ENCODE assay signal across 9 mouse cellular contexts in genomic region chr2:102231470-102231869, GRCm38 (mm10). TPM values are rescaled to one million over a fixed set of nuclear protein-coding genes. Genes with fewer than 3 reads are reported as not detected.
DNase-seq lines count a peak whose midpoint lies in the region; ATAC-seq lines count a peak whose summit lies in the region.
"Had no signal": no experiment of that assay in that cellular context is flagged by ENCODE, and none has a peak within 500 bp of the region (broad histone marks: within the 10 kb centered on the region; RNA-seq: fewer than 3 reads in every experiment).

No protein-coding gene starts in this region.

- no peak overlapping the region for H3K4me3 ChIP-seq in heart, embryonic 11.5 days (ENCODE audit: low read depth, low read length)
- H3K4me3 ChIP-seq in hindbrain, embryonic 13.5 days = no peak overlapping the region
- H3K4me3 ChIP-seq in neural tube, embryonic 11.5 days (ENCODE audit: low read depth, low read length) = no peak overlapping the region

- ATAC-seq in heart, embryonic 11.5 days (replicated peaks; ENCODE audit: insufficient number of reproducible peaks, low FRiP score, low TSS enrichment) = no peak
- ATAC-seq in hindbrain, embryonic 13.5 days (ENCODE audit: low FRiP score) = peak; percentile 80
- ATAC-seq in neural tube, embryonic 11.5 days (ENCODE audit: insufficient read depth, low FRiP score, low TSS enrichment) = no peak
- no peak for ATAC-seq in granulocyte monocyte progenitor cell, adult 5-6 weeks (replicated peaks; ENCODE audit: poor library complexity, severe bottlenecking)
- ATAC-seq in monocyte, adult 5-6 weeks (replicated peaks; ENCODE audit: insufficient number of reproducible peaks, low FRiP score, low TSS enrichment, poor library complexity, severe bottlenecking) = no peak

- 49% methylated on average over 5 of the region's 5 CpGs for WGBS in heart, embryonic 11.5 days (ENCODE audit: insufficient replicate concordance)
- WGBS in hindbrain, embryonic 13.5 days = 43% methylated on average over 5 of the region's 5 CpGs
- 51% methylated on average over 5 of the region's 5 CpGs for WGBS in neural tube, embryonic 11.5 days

- DNase-seq in heart, adult 8-10 months (ENCODE audit: low spot score) = peak; percentile 6
- DNase-seq in embryo, embryonic 11 days = peak; percentile 64
- peak; percentile 32 for DNase-seq in neural tube, embryonic 11.5 days (ENCODE audit: low spot score)
- no peak for DNase-seq in left cerebral cortex, postnatal 36 days (ENCODE audit: low spot score in 2 of 2)

- 0 out of 2 replicates have a peak, but pooled peaks cover 3% of the 10 kb centered on the region for H3K4me1 ChIP-seq in heart, embryonic 11.5 days (ENCODE audit: control insufficient read depth, insufficient read depth, low read length)
- H3K4me1 ChIP-seq in hindbrain, embryonic 13.5 days (replicated peaks) = peaks cover 18% of the 10 kb centered on the region
- no peaks in the 10 kb centered on the region for H3K4me1 ChIP-seq in neural tube, embryonic 11.5 days (ENCODE audit: control insufficient read depth, insufficient read depth, low read length)

- no peak overlapping the region for H3K4me2 ChIP-seq in heart, embryonic 11.5 days
- H3K4me2 ChIP-seq in hindbrain, embryonic 13.5 days = no peak overlapping the region
- H3K4me2 ChIP-seq in neural tube, embryonic 11.5 days (ENCODE audit: low read depth) = no peak overlapping the region

- H3K27ac ChIP-seq in heart, embryonic 11.5 days (ENCODE audit: low read depth, low read length) = no peak overlapping the region
- peak overlapping the region; percentile 74 for H3K27ac ChIP-seq in hindbrain, embryonic 13.5 days
- H3K27ac ChIP-seq in neural tube, embryonic 11.5 days (ENCODE audit: low read depth, low read length) = no peak overlapping the region

- no peak overlapping the region for H3K9ac ChIP-seq in heart, embryonic 11.5 days (ENCODE audit: low read depth, low read length)
- 0 out of 2 replicates have a peak overlapping the region, but pooled peaks have one; percentile 35 for H3K9ac ChIP-seq in hindbrain, embryonic 13.5 days
- no peak overlapping the region for H3K9ac ChIP-seq in neural tube, embryonic 11.5 days (ENCODE audit: low read length)

- intact Hi-C loops in left cerebral cortex, postnatal 36 days (cut with DNase I) = no loop called here

- H3K36me3 ChIP-seq in heart, embryonic 11.5 days (ENCODE audit: control insufficient read depth, insufficient read depth, low read length) = no peaks in the 10 kb centered on the region
- H3K36me3 ChIP-seq in hindbrain, embryonic 13.5 days = no peaks in the 10 kb centered on the region
- no peaks in the 10 kb centered on the region for H3K36me3 ChIP-seq in neural tube, embryonic 11.5 days (ENCODE audit: control insufficient read depth, insufficient read depth, low read length)

- H3K9me3 ChIP-seq in heart, embryonic 11.5 days (replicated peaks; ENCODE audit: control insufficient read depth, low read length) = no peaks in the 10 kb centered on the region
- H3K9me3 ChIP-seq in hindbrain, embryonic 13.5 days = no peaks in the 10 kb centered on the region
- H3K9me3 ChIP-seq in neural tube, embryonic 11.5 days (ENCODE audit: control insufficient read depth, low read length) = no peaks in the 10 kb centered on the region

- H3K27me3 ChIP-seq in heart, embryonic 11.5 days (ENCODE audit: control insufficient read depth, insufficient read depth, low read length) = no peaks in the 10 kb centered on the region
- no peaks in the 10 kb centered on the region for H3K27me3 ChIP-seq in hindbrain, embryonic 13.5 days
- no peaks in the 10 kb centered on the region for H3K27me3 ChIP-seq in neural tube, embryonic 11.5 days (ENCODE audit: control insufficient read depth, insufficient read depth, low read length)
- H3K27me3 ChIP-seq: CH12.LX had no signal

RNA-seq across cellular contexts. Expression of gene Ldlrad3, which starts 45.3 kb away (rescaled TPM):
- 1 to 10 TPM; 3.1 to 3.7 (median 3.4) TPM for total RNA-seq in heart, adult 8-10 months (2022)
- polyA plus RNA-seq in heart, embryonic 11.5 days (2014; fragmentation: Nextera tagmentation; extraction: Ambion mirVana) = 19.0 and 19.2 TPM in 2 replicates
- polyA plus RNA-seq in hindbrain, embryonic 13.5 days (2015; fragmentation: Nextera tagmentation; extraction: Ambion mirVana) = 37.1 and 38.8 TPM in 2 replicates
- polyA plus RNA-seq in neural tube, embryonic 11.5 days (2014; fragmentation: Nextera tagmentation; extraction: Ambion mirVana) = 56.2 and 64.9 TPM in 2 replicates
- total RNA-seq in granulocyte monocyte progenitor cell, adult 5-6 weeks (2014; fragmentation: Nextera tagmentation) = 21.6 and 25.7 TPM in 2 replicates
- total RNA-seq in granulocyte monocyte progenitor cell, adult 5-6 weeks (2017) = 30.3 and 30.6 TPM in 2 replicates
- 1 to 10 TPM; 8.9 to 9.9 TPM for total RNA-seq in left cerebral cortex, postnatal 36 days (2021)
- 99.1 to 119 TPM (median 107 TPM) in 3 replicates for total RNA-seq in monocyte, adult 5-6 weeks (2017)

Comparison
In these comparisons a context has a peak if more than half of its experiments do, and no peak if none do; other contexts are left out.
1. DNase-seq: peak in heart, adult 8-10 months (single experiment), embryo, embryonic 11 days (single experiment) and neural tube, embryonic 11.5 days (single experiment); none in left cerebral cortex, postnatal 36 days (0 of 2).